Mouse (Mus musculus): ENCODE measurements around the gene Rnase12.

DNA sequence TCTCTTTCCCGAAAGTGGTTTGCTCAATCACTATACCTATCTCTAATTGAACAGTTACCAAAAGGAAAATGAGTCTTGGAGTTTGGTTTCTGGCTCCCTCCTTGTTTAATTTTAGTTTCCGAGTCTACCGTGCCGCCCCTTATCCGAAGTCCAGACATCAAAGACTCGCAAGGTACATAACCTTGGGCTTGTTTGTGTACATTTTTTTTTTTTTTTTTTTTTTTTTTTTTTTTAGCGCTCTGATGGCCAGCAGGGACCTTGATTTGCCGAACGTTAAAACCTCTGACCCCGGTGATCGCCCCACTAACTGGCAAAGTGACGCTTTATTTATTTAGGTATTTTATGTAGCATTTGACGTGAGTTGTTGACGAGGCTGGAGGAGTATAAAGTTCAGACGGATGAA is 32.2 kb upstream of the Rnase12 start:
- TF ChIP-seq POLR2A (IDR thresholded peaks at IDR 0.05; ENCODE audit: insufficient read depth, low read depth, low read length) (no peak), CTCF (IDR thresholded peaks at IDR 0.05) (no peak)
